Comparison of ENCODE assay signal across 8 mouse cellular contexts in the genomic region with DNA sequence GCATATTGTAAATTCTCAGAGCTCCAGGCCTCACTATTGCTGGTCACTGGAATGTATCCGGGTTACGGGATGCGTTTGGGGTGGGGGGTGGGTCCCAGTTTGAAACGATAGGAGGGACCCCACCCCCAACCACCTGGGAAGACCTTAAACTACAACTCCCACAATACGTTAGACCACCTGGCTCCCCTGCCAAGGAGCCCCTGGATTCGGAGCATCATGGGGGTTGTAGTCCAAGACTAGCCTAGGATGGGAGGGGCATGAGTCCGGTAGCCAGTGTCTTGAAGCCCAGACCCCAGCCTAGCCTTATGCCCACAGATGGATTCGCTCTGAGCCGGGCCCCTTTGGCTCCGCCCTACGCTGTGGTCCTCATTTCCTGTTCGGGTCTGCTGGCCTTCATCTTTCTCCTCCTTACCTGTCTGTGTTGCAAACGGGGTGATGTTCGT. TPM values are rescaled to one million over a fixed set of nuclear protein-coding genes. Genes with fewer than 3 reads are reported as not detected.
DNase-seq lines count a peak whose midpoint lies in the region; ATAC-seq lines count a peak whose summit lies in the region.
"Had no signal": no experiment of that assay in that cellular context is flagged by ENCODE, and none has a peak within 500 bp of the region (broad histone marks: within the 10 kb centered on the region; RNA-seq: fewer than 3 reads in every experiment).

No protein-coding gene starts in this region.

- H3K9me3 ChIP-seq in hindbrain, embryonic 12.5 days (replicated peaks) = no peaks in the 10 kb centered on the region
- no peaks in the 10 kb centered on the region for H3K9me3 ChIP-seq in midbrain, embryonic 13.5 days

- H3K4me1 ChIP-seq in hindbrain, embryonic 12.5 days = peaks cover 28% of the 10 kb centered on the region
- peaks cover 36% of the 10 kb centered on the region for H3K4me1 ChIP-seq in midbrain, embryonic 13.5 days (replicated peaks)

- ATAC-seq in hindbrain, embryonic 12.5 days (ENCODE audit: low FRiP score) = peak; percentile 59
- ATAC-seq in midbrain, embryonic 13.5 days = peak; percentile 53
- ATAC-seq in megakaryocyte-erythroid progenitor cell, adult 5-6 weeks (replicated peaks; ENCODE audit: low FRiP score, low TSS enrichment, poor library complexity, severe bottlenecking) = no peak

- H3K4me2 ChIP-seq in hindbrain, embryonic 12.5 days (replicated peaks) = peak overlapping the region; percentile 87
- H3K4me2 ChIP-seq in midbrain, embryonic 13.5 days (replicated peaks) = peak overlapping the region; percentile 93

- DNase-seq in right cerebral cortex, postnatal 4 days = peak; percentile 51
- DNase-seq in right cerebral cortex, postnatal 36 days (ENCODE audit: low spot score in 2 of 2) = no peak
- DNase-seq in cerebellum, postnatal 25 days = peak; percentile 77 to 84
- DNase-seq in right cerebral cortex, adult 2 months (ENCODE audit: low spot score in 2 of 2) = no peak

- peaks cover 40% of the 10 kb centered on the region for H3K36me3 ChIP-seq in hindbrain, embryonic 12.5 days
- peaks cover 42% of the 10 kb centered on the region for H3K36me3 ChIP-seq in midbrain, embryonic 13.5 days

- H3K27me3 ChIP-seq in hindbrain, embryonic 12.5 days = peaks cover 7% of the 10 kb centered on the region
- no peaks in the 10 kb centered on the region for H3K27me3 ChIP-seq in midbrain, embryonic 13.5 days

- H3K9ac ChIP-seq in hindbrain, embryonic 12.5 days = peak overlapping the region; percentile 90
- peak overlapping the region; percentile 94 for H3K9ac ChIP-seq in midbrain, embryonic 13.5 days (replicated peaks)

- WGBS in hindbrain, embryonic 12.5 days = 1% methylated on average over 14 of the region's 14 CpGs
- WGBS in midbrain, embryonic 13.5 days = 1% methylated on average over 14 of the region's 14 CpGs

- peak overlapping the region; percentile 98 for H3K27ac ChIP-seq in hindbrain, embryonic 12.5 days
- H3K27ac ChIP-seq in midbrain, embryonic 13.5 days = peak overlapping the region; percentile 99

- peak overlapping the region; percentile 74 for H3K4me3 ChIP-seq in hindbrain, embryonic 12.5 days
- peak overlapping the region; percentile 77 for H3K4me3 ChIP-seq in midbrain, embryonic 13.5 days (replicated peaks)

RNA-seq across cellular contexts. Expression of gene Sult2b1, which starts 1.7 kb away (rescaled TPM):
- polyA plus RNA-seq in hindbrain, embryonic 12.5 days (2016; fragmentation: Nextera tagmentation; extraction: Ambion mirVana) = 2.4 and 3.0 TPM in 2 replicates
- polyA plus RNA-seq in midbrain, embryonic 13.5 days (2015; fragmentation: Nextera tagmentation; extraction: Ambion mirVana) = 5.5 and 5.6 TPM in 2 replicates
- 0.84 TPM in 1 of 2 replicates, not detected in the other for total RNA-seq in megakaryocyte-erythroid progenitor cell, adult 5-6 weeks (2014; fragmentation: Nextera tagmentation)
- not detected in 2 replicates for total RNA-seq in megakaryocyte-erythroid progenitor cell, adult 5-6 weeks (2017)
- total RNA-seq: neutrophil, adult 5-6 weeks had no signal

RNA-seq across cellular contexts. Expression of gene Lmtk3, which starts 2.6 kb away (rescaled TPM):
- polyA plus RNA-seq in hindbrain, embryonic 12.5 days (2016; fragmentation: Nextera tagmentation; extraction: Ambion mirVana) = 8.4 and 11.9 TPM in 2 replicates
- 22.8 and 24.0 TPM in 2 replicates for polyA plus RNA-seq in midbrain, embryonic 13.5 days (2015; fragmentation: Nextera tagmentation; extraction: Ambion mirVana)
- not detected in 2 replicates for total RNA-seq in megakaryocyte-erythroid progenitor cell, adult 5-6 weeks (2014; fragmentation: Nextera tagmentation)
- total RNA-seq in megakaryocyte-erythroid progenitor cell, adult 5-6 weeks (2017) = not detected in 2 replicates
- total RNA-seq: neutrophil, adult 5-6 weeks had no signal

RNA-seq across cellular contexts. Expression of gene Cyth2, which starts 28.2 kb away (rescaled TPM):
- 280 and 284 TPM in 2 replicates for polyA plus RNA-seq in hindbrain, embryonic 12.5 days (2016; fragmentation: Nextera tagmentation; extraction: Ambion mirVana)
- polyA plus RNA-seq in midbrain, embryonic 13.5 days (2015; fragmentation: Nextera tagmentation; extraction: Ambion mirVana) = 362 and 363 TPM in 2 replicates
- 27.2 and 30.8 TPM in 2 replicates for total RNA-seq in megakaryocyte-erythroid progenitor cell, adult 5-6 weeks (2014; fragmentation: Nextera tagmentation)
- 36.9 and 38.0 TPM in 2 replicates for total RNA-seq in megakaryocyte-erythroid progenitor cell, adult 5-6 weeks (2017)

RNA-seq across cellular contexts. Expression of gene Kcnj14, which starts 38.4 kb away (rescaled TPM):
- 0.80 and 0.96 TPM in 2 replicates for polyA plus RNA-seq in hindbrain, embryonic 12.5 days (2016; fragmentation: Nextera tagmentation; extraction: Ambion mirVana)
- polyA plus RNA-seq in midbrain, embryonic 13.5 days (2015; fragmentation: Nextera tagmentation; extraction: Ambion mirVana) = 0.62 and 0.73 TPM in 2 replicates
- total RNA-seq in megakaryocyte-erythroid progenitor cell, adult 5-6 weeks (2014; fragmentation: Nextera tagmentation) = not detected in 2 replicates
- total RNA-seq in megakaryocyte-erythroid progenitor cell, adult 5-6 weeks (2017) = not detected in 2 replicates

RNA-seq across cellular contexts. Expression of gene Grwd1, which starts 44.6 kb away (rescaled TPM):
- polyA plus RNA-seq in hindbrain, embryonic 12.5 days (2016; fragmentation: Nextera tagmentation; extraction: Ambion mirVana) = 43.2 and 45.8 TPM in 2 replicates
- polyA plus RNA-seq in midbrain, embryonic 13.5 days (2015; fragmentation: Nextera tagmentation; extraction: Ambion mirVana) = 39.9 and 41.7 TPM in 2 replicates
- total RNA-seq in megakaryocyte-erythroid progenitor cell, adult 5-6 weeks (2014; fragmentation: Nextera tagmentation) = 45.7 and 67.7 TPM in 2 replicates
- 22.1 and 39.4 TPM in 2 replicates for total RNA-seq in megakaryocyte-erythroid progenitor cell, adult 5-6 weeks (2017)

Comparison
In these comparisons a context has a peak if more than half of its experiments do, and no peak if none do; other contexts are left out.
1. DNase-seq: peak in right cerebral cortex, postnatal 4 days (single experiment) and cerebellum, postnatal 25 days (2 of 2); none in right cerebral cortex, postnatal 36 days (0 of 2) and right cerebral cortex, adult 2 months (0 of 2).